Mouse (Mus musculus): ENCODE measurements around the gene D17H6S53E. TPM values are rescaled to one million over a fixed set of nuclear protein-coding genes. Genes with fewer than 3 reads are reported as not detected.

The D17H6S53E gene
- polyA plus RNA-seq (2014; fragmentation: Nextera tagmentation; extraction: Ambion mirVana) = 8.6 and 8.7 TPM in 2 replicates

GRCm38 (mm10) chr17:35126206-35126611 lies at the start of gene D17H6S53E:
Gene D17H6S53E, plus strand, starts transcription at chr17:35126373.
- Histone ChIP-seq H3K9me3 (ENCODE audit: control insufficient read depth, low read length) (no peaks in the 10 kb centered on the region), H3K27me3 (ENCODE audit: control insufficient read depth, insufficient read depth, low read length) (no peaks in the 10 kb centered on the region), H3K4me3 (ENCODE audit: low read depth, low read length) (peak within 1 kb of the TSS; percentile 65), H3K9ac (ENCODE audit: low read length) (peak within 1 kb of the TSS; percentile 84), H3K27ac (ENCODE audit: low read depth, low read length) (0 out of 2 replicates have a peak within 1 kb of the TSS, but pooled peaks have one; percentile 37), H3K4me1 (replicated peaks; ENCODE audit: control insufficient read depth, insufficient read depth, low read length) (peaks cover 11% of the 10 kb centered on the region; the same call in 1 of the 2 replicates), H3K4me2 (ENCODE audit: low read depth, low read length, severe bottlenecking) (peak within 1 kb of the TSS; percentile 83), H3K36me3 (ENCODE audit: control insufficient read depth, insufficient read depth, low read length) (no peaks in the 10 kb centered on the region)
- WGBS = under 1% methylated on average over 36 of the region's 36 CpGs
- DNase-seq (ENCODE audit: low spot score) (peak; percentile 83), ATAC-seq (replicated peaks; ENCODE audit: low FRiP score) (peak; percentile 25; the same call in 1 of the 2 replicates)

GRCm38 (mm10) chr17:35076507-35077176 lies 49.5 kb upstream of the D17H6S53E start, which contains the start of gene Ly6g6e:
Gene Ly6g6e, plus strand, starts transcription at chr17:35076902.
- Histone ChIP-seq H3K4me1 (replicated peaks; ENCODE audit: control insufficient read depth, insufficient read depth, low read length) (peaks cover 11% of the 10 kb centered on the region; the same call in 1 of the 2 replicates), H3K27ac (ENCODE audit: low read depth, low read length) (no peak within 1 kb of the TSS), H3K9ac (ENCODE audit: low read length) (peak within 1 kb of the TSS; percentile 45), H3K4me3 (ENCODE audit: low read depth, low read length) (no peak within 1 kb of the TSS), H3K4me2 (ENCODE audit: low read depth, low read length, severe bottlenecking) (peak within 1 kb of the TSS; percentile 41), H3K27me3 (ENCODE audit: control insufficient read depth, insufficient read depth, low read length) (no peaks in the 10 kb centered on the region), H3K36me3 (ENCODE audit: control insufficient read depth, insufficient read depth, low read length) (no peaks in the 10 kb centered on the region), H3K9me3 (ENCODE audit: control insufficient read depth, low read length) (no peaks in the 10 kb centered on the region)
- DNase-seq (ENCODE audit: low spot score) = no peak
- no peak for ATAC-seq (replicated peaks; ENCODE audit: low FRiP score)
- 22% methylated on average over 10 of the region's 10 CpGs for WGBS

GRCm38 (mm10) chr17:35077285-35077684 lies 48.9 kb upstream of the D17H6S53E start:
- ATAC-seq (replicated peaks; ENCODE audit: low FRiP score) (no peak), DNase-seq (ENCODE audit: low spot score) (no peak)
- Histone ChIP-seq H3K27me3 (ENCODE audit: control insufficient read depth, insufficient read depth, low read length) (no peaks in the 10 kb centered on the region), H3K4me2 (ENCODE audit: low read depth, low read length, severe bottlenecking) (peak overlapping the region; percentile 41), H3K4me1 (replicated peaks; ENCODE audit: control insufficient read depth, insufficient read depth, low read length) (peaks cover 11% of the 10 kb centered on the region; the same call in 1 of the 2 replicates), H3K36me3 (ENCODE audit: control insufficient read depth, insufficient read depth, low read length) (no peaks in the 10 kb centered on the region), H3K27ac (ENCODE audit: low read depth, low read length) (no peak overlapping the region), H3K9ac (ENCODE audit: low read length) (peak overlapping the region; percentile 45), H3K4me3 (ENCODE audit: low read depth, low read length) (no peak overlapping the region), H3K9me3 (ENCODE audit: control insufficient read depth, low read length) (no peaks in the 10 kb centered on the region)
- WGBS = 54% methylated on average over 2 of the region's 2 CpGs

GRCm38 (mm10) chr17:35077786-35078233 lies 48.4 kb upstream of the D17H6S53E start, which contains the start of gene Ly6g6d:
Gene Ly6g6d, minus strand, starts transcription at chr17:35078065.
- DNase-seq (ENCODE audit: low spot score) = no peak
- H3K27ac ChIP-seq (ENCODE audit: low read depth, low read length) = no peak within 1 kb of the TSS
- no peak within 1 kb of the TSS for H3K4me3 ChIP-seq (ENCODE audit: low read depth, low read length)
- H3K4me2 ChIP-seq (ENCODE audit: low read depth, low read length, severe bottlenecking) = peak within 1 kb of the TSS; percentile 41
- H3K27me3 ChIP-seq (ENCODE audit: control insufficient read depth, insufficient read depth, low read length) = no peaks in the 10 kb centered on the region
- H3K4me1 ChIP-seq (replicated peaks; ENCODE audit: control insufficient read depth, insufficient read depth, low read length) = peaks cover 11% of the 10 kb centered on the region; the same call in 1 of the 2 replicates
- peak within 1 kb of the TSS; percentile 45 for H3K9ac ChIP-seq (ENCODE audit: low read length)
- ATAC-seq (replicated peaks; ENCODE audit: low FRiP score) = 0 out of 2 replicates have a peak, but pooled peaks have one; percentile 51
- 8% methylated on average over 14 of the region's 14 CpGs for WGBS
- H3K9me3 ChIP-seq (ENCODE audit: control insufficient read depth, low read length) = no peaks in the 10 kb centered on the region
- H3K36me3 ChIP-seq (ENCODE audit: control insufficient read depth, insufficient read depth, low read length) = no peaks in the 10 kb centered on the region

GRCm38 (mm10) chr17:35079778-35080177 lies 46.4 kb upstream of the D17H6S53E start:
- ATAC-seq (replicated peaks; ENCODE audit: low FRiP score) (no peak), DNase-seq (ENCODE audit: low spot score) (no peak)
- Histone ChIP-seq H3K4me3 (ENCODE audit: low read depth, low read length) (no peak overlapping the region), H3K9ac (ENCODE audit: low read length) (no peak overlapping the region), H3K9me3 (ENCODE audit: control insufficient read depth, low read length) (no peaks in the 10 kb centered on the region), H3K4me2 (ENCODE audit: low read depth, low read length, severe bottlenecking) (no peak overlapping the region), H3K4me1 (replicated peaks; ENCODE audit: control insufficient read depth, insufficient read depth, low read length) (peaks cover 11% of the 10 kb centered on the region; the same call in 1 of the 2 replicates), H3K27ac (ENCODE audit: low read depth, low read length) (no peak overlapping the region), H3K36me3 (ENCODE audit: control insufficient read depth, insufficient read depth, low read length) (no peaks in the 10 kb centered on the region), H3K27me3 (ENCODE audit: control insufficient read depth, insufficient read depth, low read length) (no peaks in the 10 kb centered on the region)
- WGBS = 71% methylated on average over 9 of the region's 9 CpGs

- no peak for ATAC-seq (replicated peaks; ENCODE audit: low FRiP score)
Measured at GRCm38 (mm10) chr17:35080248-35080647, 45.9 kb upstream of the D17H6S53E start.

GRCm38 (mm10) chr17:35080710-35081109 lies 45.5 kb upstream of the D17H6S53E start:
- Histone ChIP-seq H3K27me3 (ENCODE audit: control insufficient read depth, insufficient read depth, low read length) (no peaks in the 10 kb centered on the region), H3K4me1 (replicated peaks; ENCODE audit: control insufficient read depth, insufficient read depth, low read length) (peaks cover 11% of the 10 kb centered on the region; the same call in 1 of the 2 replicates), H3K4me3 (ENCODE audit: low read depth, low read length) (no peak overlapping the region), H3K36me3 (ENCODE audit: control insufficient read depth, insufficient read depth, low read length) (no peaks in the 10 kb centered on the region), H3K9me3 (ENCODE audit: control insufficient read depth, low read length) (no peaks in the 10 kb centered on the region), H3K27ac (ENCODE audit: low read depth, low read length) (no peak overlapping the region), H3K4me2 (ENCODE audit: low read depth, low read length, severe bottlenecking) (no peak overlapping the region), H3K9ac (ENCODE audit: low read length) (no peak overlapping the region)
- ATAC-seq (replicated peaks; ENCODE audit: low FRiP score) = no peak
- 74% methylated on average over 4 of the region's 4 CpGs for WGBS
- no peak for DNase-seq (ENCODE audit: low spot score)

More at GRCm38 (mm10) chr17:35080248-35080647, 45.9 kb upstream of the D17H6S53E start:
- Histone ChIP-seq H3K9ac (ENCODE audit: low read length) (no peak overlapping the region), H3K4me2 (ENCODE audit: low read depth, low read length, severe bottlenecking) (no peak overlapping the region), H3K27ac (ENCODE audit: low read depth, low read length) (no peak overlapping the region), H3K9me3 (ENCODE audit: control insufficient read depth, low read length) (no peaks in the 10 kb centered on the region), H3K27me3 (ENCODE audit: control insufficient read depth, insufficient read depth, low read length) (no peaks in the 10 kb centered on the region), H3K36me3 (ENCODE audit: control insufficient read depth, insufficient read depth, low read length) (no peaks in the 10 kb centered on the region), H3K4me1 (replicated peaks; ENCODE audit: control insufficient read depth, insufficient read depth, low read length) (peaks cover 11% of the 10 kb centered on the region; the same call in 1 of the 2 replicates), H3K4me3 (ENCODE audit: low read depth, low read length) (no peak overlapping the region)
- no peak for DNase-seq (ENCODE audit: low spot score)
- WGBS = 66% methylated on average over 6 of the region's 6 CpGs

GRCm38 (mm10) chr17:35082841-35083576 lies 43.2 kb upstream of the D17H6S53E start:
- no peak overlapping the region for H3K27ac ChIP-seq (ENCODE audit: low read depth, low read length)
- no peaks in the 10 kb centered on the region for H3K9me3 ChIP-seq (ENCODE audit: control insufficient read depth, low read length)
- no peak overlapping the region for H3K9ac ChIP-seq (ENCODE audit: low read length)
- 86% methylated on average over 16 of the region's 16 CpGs for WGBS
- H3K4me3 ChIP-seq (ENCODE audit: low read depth, low read length) = no peak overlapping the region
- H3K4me2 ChIP-seq (ENCODE audit: low read depth, low read length, severe bottlenecking) = no peak overlapping the region
- ATAC-seq (replicated peaks; ENCODE audit: low FRiP score) = no peak
- H3K36me3 ChIP-seq (ENCODE audit: control insufficient read depth, insufficient read depth, low read length) = no peaks in the 10 kb centered on the region
- H3K4me1 ChIP-seq (replicated peaks; ENCODE audit: control insufficient read depth, insufficient read depth, low read length) = no peaks in the 10 kb centered on the region
- no peak for DNase-seq (ENCODE audit: low spot score)
- no peaks in the 10 kb centered on the region for H3K27me3 ChIP-seq (ENCODE audit: control insufficient read depth, insufficient read depth, low read length)

Data from forebrain, embryonic 11.5 days (tissue).